Mouse (Mus musculus) kidney, adult 9 months (tissue): Measurements from ENCODE around the gene Hdhd3.
A peak's percentile ranks its signal among the peaks of the same experiment; 100 is the strongest.

Experiments used
- DNase-seq: peaks from one replicate; pipeline ENCODE4 v3.0.0; 2022

Hdhd3 gene

DNA sequence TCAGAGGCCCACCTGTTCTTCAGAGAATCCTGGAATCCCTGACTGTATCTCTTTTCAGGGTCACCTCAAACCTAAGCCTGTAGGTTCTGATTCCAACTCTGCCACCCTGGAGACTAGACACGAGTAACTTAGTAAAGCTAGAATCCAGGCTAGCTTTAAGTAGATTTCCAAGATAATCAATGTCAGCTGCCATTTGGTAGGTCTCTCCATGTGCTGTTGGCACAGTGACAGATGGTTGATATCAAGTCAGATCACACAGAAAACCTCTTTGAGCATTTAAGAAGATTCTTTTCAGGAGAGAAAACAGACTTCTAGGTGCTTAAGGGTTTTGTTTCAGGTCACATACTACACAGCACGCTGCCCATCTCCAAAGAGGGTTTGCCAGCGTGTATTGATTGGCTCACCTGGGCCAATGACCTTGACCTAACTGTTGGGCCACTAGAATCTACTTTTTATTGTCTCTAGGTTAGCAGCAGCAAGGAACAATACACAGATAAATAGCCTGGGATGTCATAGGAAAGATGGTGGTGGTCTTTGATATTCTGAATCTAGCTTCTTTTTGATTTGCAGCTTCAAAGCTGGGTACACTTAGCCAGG, at the start of gene Hdhd3:
TSS of gene Hdhd3 (minus strand) at position 94 of the 597 bp plus-strand sequence.
- DNase-seq: no peak

DNA sequence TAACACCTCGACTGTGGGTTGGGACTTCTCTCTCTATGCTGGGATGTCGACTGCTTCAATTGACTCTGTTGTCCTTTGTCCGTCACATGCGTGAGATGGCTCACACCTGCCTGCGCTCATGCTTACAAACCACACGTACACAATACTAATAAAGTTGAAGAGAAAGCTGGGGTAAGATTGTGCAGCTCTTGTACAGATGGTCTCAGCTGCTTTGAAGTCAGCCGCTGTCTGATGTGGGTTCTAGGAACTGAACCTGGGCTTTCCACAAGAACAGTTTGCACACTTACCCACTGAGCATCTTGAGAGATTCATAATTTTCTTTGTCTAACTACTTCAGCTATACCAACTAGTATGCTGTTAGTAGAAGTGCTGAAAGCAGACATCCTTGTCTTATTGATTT, 48.7 kb upstream of the Hdhd3 start:
- DNase-seq: no peak

DNA sequence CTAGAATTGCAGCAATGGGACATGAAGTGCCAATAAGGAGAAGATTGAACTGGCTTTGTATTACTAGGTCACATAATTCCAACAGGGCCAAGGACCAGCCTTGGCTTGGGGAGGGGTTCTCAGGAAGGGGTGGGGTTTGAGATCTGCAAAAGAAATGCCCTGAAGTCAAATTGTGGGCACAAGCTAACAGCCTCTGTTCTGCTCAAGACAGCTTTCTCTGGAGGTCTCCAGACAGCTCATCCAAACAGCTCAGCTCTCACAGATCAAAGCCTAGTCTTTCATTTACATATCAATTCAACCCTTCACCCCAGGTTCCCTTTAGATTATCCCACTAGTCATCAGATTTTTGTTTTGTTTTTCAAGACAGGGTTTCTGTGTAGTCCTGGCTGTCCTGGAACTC, 41.5 kb upstream of the Hdhd3 start:
- no peak for DNase-seq

DNA sequence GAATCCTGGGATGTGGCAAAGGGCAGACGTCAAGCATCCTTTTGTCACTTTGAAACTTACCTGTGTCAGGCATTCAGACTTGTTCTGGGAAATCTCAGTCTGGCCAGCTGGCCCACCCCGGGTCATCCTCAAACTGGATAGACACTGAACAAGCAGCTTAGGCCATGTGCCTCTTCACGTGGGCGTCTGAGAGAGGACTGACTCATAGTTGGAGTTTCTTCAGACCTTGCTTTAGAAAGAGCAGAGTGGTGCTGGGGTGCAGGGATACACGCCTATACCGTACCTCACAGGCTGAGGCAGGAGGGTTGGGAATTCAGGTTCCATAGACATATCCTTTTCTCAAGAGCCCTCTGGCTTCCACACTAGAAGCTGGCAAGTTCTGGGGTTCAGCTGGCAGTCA, 40.5 kb upstream of the Hdhd3 start:
- DNase-seq: no peak

DNA sequence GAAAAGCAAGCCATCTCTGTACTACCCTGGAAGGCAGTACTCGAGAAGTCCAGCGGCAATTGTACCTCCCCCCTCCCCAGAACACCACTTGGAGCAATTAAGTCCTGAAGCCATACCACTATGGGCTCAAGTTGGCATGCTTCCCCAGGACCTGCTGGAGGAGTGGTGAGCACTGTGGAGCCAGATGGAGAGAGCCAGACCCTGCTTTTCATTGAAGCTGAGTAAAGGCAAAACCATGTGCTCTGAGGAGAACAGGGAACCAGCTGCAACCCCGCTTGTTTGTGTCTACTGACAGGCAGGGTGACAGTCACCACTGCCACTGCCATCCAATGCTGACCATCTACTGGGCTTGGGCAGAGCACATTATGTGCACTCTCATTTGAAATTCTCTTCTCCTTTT, 38.5 kb upstream of the Hdhd3 start:
- no peak for DNase-seq

DNA sequence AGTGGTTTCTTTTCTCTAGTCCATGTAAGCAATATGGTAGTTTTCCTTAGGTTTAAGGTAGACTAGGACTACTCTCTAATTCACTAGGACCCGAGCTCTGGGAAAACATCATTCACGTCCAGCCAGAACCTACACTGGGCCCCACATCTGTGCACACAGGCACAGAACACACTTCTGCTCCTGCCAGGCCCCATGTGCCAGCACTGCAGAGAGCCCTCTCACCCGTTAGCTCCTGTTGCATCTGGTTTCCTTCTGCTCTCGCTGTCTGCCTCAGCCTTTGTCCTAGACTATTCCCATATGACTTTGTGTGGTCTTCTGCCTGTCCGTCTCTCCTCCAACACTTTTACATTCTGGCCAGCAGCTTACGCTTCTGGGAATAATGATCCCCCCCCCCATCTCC, 30.5 kb upstream of the Hdhd3 start:
- no peak for DNase-seq

DNA sequence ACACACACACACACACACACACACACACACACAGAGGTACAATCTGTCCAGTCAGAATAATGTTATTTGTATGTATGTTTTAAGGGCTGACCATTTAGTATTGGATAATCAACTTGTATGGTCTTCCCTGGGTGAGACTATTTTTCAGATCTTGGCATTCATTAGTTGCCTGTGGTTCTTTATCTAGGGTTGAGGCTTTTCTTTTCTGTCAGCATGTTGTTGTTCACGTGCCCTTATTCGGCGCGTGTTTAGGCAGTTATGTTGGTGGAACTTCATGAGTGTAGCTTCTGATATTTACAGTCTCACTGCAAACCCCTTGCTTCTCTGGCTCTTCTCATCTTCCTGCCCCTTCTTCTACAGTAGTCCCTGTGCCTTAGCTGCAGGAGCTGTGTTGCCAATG, 24.4 kb upstream of the Hdhd3 start:
- DNase-seq: no peak

DNA sequence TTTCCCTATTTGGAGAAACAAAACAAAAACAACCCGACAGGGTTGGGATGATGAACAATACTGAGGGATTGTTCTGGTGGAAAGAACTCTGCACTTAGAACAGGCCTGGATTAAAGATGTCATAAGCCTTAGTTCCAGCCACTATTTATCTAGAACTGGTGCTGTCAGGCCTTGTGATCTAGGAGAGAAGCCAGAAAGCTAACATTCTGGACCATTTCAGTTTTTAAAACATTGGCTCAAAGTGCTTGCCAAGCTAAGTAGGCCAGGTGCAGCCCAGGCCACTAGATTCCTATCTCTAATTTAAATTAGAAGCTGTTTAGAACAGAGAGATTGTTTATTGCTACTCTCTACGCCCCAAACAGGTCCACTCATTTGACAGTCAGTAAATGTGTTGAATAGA, 23.0 kb upstream of the Hdhd3 start:
- peak; percentile 21 for DNase-seq

DNA sequence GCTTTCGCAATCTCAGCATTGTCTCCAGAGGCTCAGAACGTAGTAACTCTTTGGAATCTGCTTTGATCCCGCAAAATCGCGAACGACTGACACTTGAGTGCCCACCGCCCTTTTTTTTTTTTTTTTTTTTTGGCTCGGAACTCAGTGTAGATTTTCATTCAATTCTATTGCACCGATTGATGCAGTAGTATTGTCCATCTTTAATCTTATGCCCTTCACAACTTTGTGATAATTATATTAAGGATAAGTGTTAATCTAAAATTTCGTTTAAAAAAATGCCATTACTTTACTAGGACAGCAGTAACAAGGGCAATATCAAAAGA, 22.2 kb upstream of the Hdhd3 start:
- DNase-seq: no peak

DNA sequence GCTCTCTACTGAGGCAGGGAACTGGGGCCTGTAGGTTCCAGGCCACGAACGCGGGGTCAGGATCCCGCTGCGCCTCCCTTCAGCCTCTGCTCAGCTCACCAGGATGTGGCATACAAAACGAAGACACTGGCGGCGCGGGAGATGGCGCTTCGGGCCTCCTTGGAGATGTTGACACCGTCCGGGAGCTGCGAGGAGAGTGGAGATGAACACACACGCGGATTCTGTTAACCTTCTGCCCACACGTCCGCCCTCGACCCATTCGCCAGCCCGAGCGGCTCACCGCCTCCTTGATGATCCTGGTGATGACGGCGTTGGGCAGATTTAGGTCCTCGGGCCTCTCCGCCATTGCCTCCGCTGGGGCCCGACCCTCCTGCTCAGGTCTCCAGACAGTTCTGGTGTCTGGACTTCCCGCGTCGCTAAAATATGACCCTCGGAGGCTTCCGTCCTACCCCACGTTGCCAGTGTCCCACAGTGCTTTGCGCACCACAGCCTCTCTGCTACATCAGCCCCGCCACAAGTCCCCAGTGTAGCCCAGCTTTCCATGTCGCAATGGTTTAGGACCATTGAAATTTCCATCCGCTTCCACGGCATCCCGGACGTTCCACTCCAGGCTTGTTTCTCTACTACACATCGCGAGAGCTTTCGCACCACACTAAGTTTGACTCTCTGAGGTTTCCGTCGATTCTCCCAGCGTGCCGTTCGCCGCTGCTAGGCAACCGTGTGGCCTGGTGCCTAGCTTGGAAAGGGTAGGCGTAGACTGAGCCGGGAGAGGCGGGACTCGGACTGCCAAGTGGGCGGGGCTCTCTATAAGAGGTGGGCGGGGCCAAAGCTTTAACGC, 21.6 kb upstream of the Hdhd3 start, which contains the start of the genes Pole3 and 4933430I17Rik:
TSS of gene Pole3 (minus strand) at position 418 of the 838 bp plus-strand sequence.
TSS of gene 4933430I17Rik (plus strand) at position 719 of the 838 bp plus-strand sequence.
- peak; percentile 97 for DNase-seq

DNA sequence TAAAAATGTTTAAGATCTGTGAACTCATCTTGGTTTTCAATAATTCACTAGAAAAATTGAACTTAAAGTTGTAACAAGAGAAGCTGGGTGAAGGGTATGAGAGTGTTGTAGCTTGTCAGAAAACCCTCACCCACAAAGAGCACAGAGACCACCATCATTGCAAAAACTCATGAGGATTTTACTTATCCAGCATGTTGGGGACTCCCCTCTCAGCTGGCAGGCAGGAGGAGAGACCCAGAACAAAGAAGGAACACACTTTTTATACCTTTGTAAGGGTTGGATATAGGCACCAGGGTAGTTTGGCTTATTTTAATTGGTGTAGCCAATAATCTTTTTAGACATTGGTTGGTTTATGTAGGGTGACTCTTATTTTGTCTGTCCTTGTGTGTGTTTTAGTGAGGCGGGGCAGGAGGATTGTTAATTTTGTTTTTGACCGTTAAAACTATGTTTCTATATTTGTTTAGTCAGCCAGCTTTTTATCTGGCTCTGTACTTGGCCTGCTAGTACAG, 17.7 kb upstream of the Hdhd3 start:
- DNase-seq: peak; percentile 12

DNA sequence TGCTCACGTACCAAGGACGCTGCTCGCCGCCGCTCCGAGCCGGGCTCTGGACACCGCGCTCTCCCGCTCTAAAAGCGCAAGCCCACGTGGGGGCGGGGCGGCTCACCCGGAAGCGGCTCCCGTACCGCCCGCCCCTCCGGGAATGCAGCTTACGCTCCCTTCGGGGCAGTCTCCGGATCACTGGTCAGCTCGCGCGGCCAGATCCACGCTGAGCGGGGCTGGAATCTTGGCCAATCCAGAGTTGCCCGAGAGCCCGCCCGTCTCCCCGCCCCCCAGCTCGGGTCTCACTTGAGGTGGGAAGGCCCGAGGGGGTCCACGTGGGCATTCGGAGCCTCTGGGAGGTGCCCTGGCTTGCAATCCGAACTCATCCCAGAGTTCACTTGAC, 16.6 kb upstream of the Hdhd3 start, which contains the start of gene Alad:
TSS of gene Alad (minus strand) at position 70 of the 385 bp plus-strand sequence.
- DNase-seq: peak; percentile 95

DNA sequence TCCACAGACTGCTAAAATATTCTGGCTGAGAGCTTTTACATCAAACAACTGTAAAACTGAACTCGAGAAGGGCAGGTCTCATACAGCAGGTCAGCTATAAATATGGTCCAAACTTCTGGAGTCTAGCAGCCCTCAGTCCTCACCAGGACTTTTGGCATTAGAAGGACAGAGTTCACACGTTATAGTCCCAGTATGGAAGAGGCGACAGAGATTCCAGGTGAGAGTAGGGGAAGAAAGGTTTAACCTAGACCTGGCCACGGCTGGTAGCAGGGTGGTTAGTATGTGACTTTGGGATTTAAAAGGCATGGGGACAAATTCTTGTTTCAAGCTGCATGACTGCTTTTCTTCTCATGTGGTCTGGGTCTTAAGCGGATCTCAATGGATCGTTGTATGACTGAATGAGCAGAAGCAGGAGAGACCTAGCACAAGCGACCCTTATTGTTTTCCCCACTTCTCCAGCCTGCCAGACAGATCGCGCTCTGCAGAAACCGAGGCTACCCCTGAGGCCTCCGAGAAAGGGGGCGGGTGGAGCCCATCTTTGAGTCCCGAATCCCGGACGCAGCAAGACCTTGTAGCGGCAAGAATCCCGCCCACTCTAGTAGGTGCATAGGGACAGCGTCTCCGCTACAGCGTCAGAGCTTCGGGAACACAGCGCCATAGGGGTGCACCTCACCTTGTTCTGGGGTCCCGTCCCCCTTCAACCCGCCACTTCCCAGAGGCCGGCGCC, 16.0 kb upstream of the Hdhd3 start:
- DNase-seq: no peak

DNA sequence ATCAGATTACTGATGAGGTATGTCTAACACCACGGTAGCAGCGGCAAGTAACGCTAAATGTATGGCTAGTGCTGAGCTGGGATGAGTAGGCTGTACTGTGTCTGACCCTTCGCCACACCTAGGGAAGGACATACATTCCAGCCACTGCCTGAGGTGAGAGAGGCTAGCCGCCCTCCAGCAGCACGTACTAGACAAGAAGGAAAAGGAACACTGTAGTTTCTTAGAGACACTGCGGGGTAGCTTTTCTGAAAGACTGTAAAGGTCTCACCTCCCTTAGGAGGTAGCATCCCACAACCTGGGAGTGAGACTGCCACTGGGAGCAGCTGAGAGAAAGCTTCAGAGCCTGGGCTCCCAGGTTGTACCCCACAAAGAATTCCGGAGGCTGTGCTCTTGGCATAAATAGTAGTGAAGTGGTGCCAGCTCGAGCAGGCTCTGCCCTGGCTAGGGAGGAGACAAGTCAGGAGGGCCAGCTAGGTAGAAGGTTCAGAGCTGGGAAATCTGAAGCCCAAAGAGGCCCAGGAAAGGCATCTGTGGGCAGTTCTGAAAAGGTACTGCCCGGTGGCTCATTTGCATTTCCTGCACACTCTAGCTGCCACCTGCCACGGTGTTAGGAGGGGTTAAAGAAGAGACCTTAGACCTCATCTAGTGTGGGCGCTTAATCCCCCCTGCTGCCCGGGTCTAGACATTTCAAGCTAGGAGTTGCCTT, 15.3 kb upstream of the Hdhd3 start:
- DNase-seq: peak; percentile 82

DNA sequence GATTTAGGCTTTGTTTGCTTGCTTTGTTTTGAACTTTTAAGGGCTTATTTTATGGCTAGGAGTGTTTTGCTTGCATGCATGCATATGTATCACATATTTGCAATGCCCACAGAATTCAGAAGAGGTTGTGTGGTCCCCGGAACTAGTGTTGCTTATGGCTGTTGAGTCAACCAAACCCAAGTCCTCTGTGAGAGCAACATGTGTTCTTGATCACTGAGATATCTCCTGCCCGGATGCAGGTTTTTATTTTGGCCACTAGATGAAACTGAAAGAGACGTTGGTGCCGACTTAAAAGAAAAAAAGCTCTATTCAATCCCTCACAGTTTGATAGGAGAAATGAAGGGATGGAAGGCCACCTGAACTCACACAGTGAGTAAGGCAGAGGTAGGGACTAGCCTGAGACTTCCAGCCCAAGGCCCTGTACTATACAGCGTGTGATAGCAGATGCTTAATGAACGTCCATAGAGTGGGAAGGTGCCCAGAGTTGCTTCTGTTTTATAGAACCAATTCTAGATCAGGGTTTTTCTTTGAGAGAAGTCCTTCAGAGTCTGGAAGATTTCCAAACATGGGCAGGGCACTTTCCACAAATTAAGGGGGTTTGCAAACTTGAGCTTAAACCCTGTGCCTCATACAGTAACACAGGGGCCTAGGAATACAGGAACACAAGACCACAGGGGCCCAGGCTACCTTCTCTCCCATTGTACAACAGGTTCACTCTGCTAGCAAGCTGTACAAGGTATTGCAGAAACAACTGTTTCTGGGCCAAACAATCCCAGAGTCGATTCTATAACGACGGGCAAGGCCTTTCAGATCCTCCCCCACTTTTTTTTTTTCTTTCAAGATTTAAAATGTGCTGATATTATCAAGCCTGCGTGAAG, 14.5 kb upstream of the Hdhd3 start:
- no peak for DNase-seq

DNA sequence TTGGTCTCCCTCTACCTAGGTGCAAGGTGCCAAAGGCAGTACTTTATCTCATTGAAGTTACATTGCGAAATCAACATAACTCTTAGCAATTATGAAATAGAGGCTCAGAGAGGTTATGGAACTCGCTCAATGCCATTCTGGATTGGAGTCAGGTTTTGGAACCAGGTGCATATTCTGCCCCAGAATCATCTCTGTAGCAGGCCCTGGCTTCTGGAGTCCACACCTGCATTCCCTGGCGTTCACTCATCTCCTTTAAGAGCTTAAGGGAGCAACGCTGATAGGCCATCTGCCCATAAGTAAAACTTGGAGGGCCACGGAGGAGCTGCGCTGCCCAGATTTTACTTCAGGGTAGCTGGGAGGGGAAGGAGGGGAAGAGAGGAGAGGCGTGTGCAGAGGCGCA, 13.8 kb upstream of the Hdhd3 start:
- DNase-seq: no peak

DNA sequence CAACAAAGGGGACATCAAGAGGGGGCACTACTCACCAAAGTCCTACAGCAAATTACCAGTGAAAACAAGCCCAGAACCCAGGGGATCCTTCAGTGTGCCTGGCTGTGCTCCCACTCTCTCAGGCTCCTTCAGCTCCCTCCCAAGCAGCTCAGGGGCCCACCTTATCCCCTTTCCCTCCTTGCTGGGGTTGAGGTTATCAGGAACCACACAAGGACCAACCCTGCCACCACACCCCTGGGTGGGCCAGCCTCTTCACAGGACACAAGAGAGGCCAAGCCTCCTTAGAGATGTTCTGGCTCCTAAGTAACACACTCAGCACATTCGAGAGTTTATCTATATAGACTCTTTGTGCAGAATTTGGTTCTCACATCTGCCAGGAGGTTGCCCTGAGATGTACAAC, 13.3 kb upstream of the Hdhd3 start:
- no peak for DNase-seq

DNA sequence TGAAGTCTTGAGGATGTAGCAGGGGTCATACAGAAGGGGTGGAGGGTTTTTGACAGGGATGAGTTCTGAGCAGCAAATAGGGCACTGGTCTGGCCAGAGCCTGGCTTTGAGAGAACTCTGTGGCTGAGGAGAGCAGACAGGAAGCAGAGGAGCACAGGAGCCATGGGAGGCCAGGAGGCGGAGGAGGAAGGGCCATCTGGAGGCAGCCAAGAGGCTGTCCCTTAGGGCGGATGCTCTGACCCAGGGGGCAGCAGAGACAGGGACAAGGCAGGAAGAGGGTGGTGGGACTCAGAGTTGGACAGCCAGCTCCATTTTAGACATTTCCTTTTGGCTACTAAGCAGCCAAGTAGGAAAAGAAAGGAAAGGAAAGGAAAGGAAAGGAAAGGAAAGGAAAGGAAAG, 12.8 kb upstream of the Hdhd3 start:
- peak; percentile 79 for DNase-seq

DNA sequence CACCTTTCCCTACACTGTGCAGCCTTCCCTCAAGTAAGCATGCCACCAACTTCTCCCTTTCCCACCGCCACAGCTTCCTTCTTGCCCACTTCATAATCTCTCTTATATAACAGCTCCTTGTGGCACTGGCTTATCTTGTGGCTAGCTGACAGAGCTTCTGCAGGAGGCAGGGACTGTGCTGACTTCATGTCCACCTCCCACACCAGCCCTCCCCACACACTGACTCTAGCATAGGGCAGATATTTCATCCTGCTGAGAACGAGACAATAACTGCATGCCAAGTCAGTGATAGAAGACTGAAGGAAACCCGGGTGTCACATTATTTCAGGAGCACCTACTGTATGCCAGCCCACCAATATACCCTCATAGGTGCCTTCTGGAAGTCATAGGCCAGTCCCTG, 12.2 kb upstream of the Hdhd3 start:
- DNase-seq: no peak

DNA sequence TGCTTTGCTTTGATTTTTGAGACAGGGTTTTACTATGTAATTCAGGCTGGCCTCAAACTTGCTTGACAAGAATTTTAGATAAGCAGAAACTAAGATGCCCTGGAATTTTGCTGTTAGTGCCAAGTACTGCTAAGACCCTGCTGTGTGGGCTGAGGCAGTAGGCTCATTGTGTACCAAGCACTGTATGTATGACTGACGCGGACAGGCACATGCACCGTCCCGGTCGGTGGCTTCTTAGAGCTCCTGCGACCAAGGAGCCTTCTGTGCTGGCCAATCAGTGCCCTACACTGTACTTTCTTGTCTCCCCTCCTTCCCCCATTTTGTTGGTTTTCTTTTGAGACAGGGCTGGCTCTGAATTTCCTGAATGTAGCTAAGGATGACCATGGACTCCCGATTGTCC, 11.7 kb upstream of the Hdhd3 start:
- DNase-seq: no peak

DNA sequence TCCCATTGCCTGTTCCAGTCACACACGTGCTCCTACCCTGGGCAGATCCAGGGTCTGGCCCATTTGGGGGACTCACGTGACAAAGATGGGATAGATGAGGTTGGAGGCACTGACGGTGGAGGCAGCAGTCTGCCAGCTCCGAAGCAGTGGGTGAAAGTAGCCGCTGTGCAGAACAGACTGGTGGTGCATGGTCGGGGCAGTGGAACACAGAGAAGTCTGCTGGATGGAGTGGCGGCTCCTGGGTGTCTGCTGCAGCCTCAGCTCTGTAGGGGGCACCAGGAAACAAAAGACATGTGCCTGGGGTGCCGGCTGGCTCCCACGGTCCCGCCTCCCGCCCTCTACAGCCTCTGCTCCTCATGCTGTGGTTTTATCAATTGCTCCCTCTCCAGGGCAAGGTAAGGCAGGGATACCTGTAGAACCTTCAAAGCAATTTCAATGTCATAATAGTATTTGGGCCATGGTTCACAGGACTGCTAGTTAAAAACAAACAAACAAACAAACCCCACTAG, 10.8 kb upstream of the Hdhd3 start:
- DNase-seq: no peak

DNA sequence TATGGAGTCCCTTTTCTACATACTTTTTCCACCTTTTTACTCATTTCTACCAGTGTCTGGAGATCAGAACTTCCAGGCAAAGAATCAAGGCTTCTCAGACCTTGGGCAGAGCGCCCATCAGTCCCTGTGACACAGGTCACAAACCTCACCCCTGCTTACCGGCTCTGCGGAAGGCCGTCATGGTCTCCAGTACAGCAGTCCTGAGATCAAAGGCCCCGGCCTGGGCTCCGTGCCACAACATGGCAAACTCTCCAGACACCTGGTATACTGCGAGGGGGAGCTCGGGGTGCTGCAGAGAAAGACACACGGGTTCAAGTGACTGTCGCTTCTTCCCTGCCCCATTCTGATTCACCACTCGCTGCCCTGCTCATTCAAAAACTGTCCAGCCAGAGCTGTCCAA, 6.7 kb upstream of the Hdhd3 start:
- DNase-seq: peak; percentile 90
